Mouse (Mus musculus) heart, embryonic 11.5 days (tissue): Measurements from ENCODE around the gene Abhd6. TPM values are rescaled to one million over a fixed set of nuclear protein-coding genes. Genes with fewer than 3 reads are reported as not detected.

Source experiments
- ATAC-seq: fragments of 200-750 bp; cut with Nextera tagmentation; replicated peaks from 2 replicates; pipeline ENCODE4 v1.8.0; 2017; ENCODE audit warnings: moderate library complexity; ENCODE audit not compliant: insufficient number of reproducible peaks, low FRiP score, low TSS enrichment
- H3K27ac ChIP-seq: fragments of 300-500 bp; sonication (generic); 2 replicates; pipeline ENCODE4 v1.5.1; 2014; ENCODE audit warnings: mild to moderate bottlenecking, low read depth, low read length
- H3K27me3 ChIP-seq: fragments of 300-500 bp; sonication (generic); 2 replicates; pipeline ENCODE4 v1.6.1; 2014; ENCODE audit warnings: mild to moderate bottlenecking, low read length, mixed read lengths; ENCODE audit not compliant: control insufficient read depth, insufficient read depth
- H3K36me3 ChIP-seq: fragments of 300-500 bp; sonication (generic); 2 replicates; pipeline ENCODE4 v1.6.1; 2014; ENCODE audit warnings: mild to moderate bottlenecking, low read length, moderate library complexity, mixed read lengths; ENCODE audit not compliant: control insufficient read depth, insufficient read depth
- H3K4me1 ChIP-seq: fragments of 300-500 bp; sonication (generic); 2 replicates; pipeline ENCODE4 v1.6.1; 2014; ENCODE audit warnings: low read length; ENCODE audit not compliant: control insufficient read depth, insufficient read depth
- H3K4me2 ChIP-seq: fragments of 300-500 bp; sonication (generic); 2 replicates; pipeline ENCODE4 v1.6.1; 2014; ENCODE audit warnings: mild to moderate bottlenecking, moderate library complexity
- H3K4me3 ChIP-seq: fragments of 300-500 bp; sonication (generic); 2 replicates; pipeline ENCODE4 v1.5.1; 2014; ENCODE audit warnings: low read depth, low read length
- H3K9ac ChIP-seq: fragments of 300-500 bp; sonication (generic); 2 replicates; pipeline ENCODE4 v1.6.1; 2014; ENCODE audit warnings: mild to moderate bottlenecking, low read depth, low read length, moderate library complexity
- H3K9me3 ChIP-seq: fragments of 300-500 bp; sonication (generic); replicated peaks from 2 replicates; pipeline ENCODE4 v1.6.1; 2016; ENCODE audit warnings: low read length; ENCODE audit not compliant: control insufficient read depth
- WGBS: fragments of 180-500 bp; shearing (Covaris S2); extraction: QIAGEN DNeasy Blood & Tissue Kit; methylation state at CpG from one replicate; pipeline ENCODE4 v1.1.7; 2014; ENCODE audit not compliant: insufficient replicate concordance; 5-methylcytosine and 5-hydroxymethylcytosine counted together
- polyA plus RNA-seq: library from polyadenylated mRNA; unstranded; fragments of >200 nt; fragmentation: Nextera tagmentation; extraction: Ambion mirVana; gene quantifications from 2 replicates; pipeline ENCODE4 v1.2.1, GENCODE M21; 2014

Gene Abhd6
- polyA plus RNA-seq, 1 experiment from 2014 or later: 10.2 TPM

DNA sequence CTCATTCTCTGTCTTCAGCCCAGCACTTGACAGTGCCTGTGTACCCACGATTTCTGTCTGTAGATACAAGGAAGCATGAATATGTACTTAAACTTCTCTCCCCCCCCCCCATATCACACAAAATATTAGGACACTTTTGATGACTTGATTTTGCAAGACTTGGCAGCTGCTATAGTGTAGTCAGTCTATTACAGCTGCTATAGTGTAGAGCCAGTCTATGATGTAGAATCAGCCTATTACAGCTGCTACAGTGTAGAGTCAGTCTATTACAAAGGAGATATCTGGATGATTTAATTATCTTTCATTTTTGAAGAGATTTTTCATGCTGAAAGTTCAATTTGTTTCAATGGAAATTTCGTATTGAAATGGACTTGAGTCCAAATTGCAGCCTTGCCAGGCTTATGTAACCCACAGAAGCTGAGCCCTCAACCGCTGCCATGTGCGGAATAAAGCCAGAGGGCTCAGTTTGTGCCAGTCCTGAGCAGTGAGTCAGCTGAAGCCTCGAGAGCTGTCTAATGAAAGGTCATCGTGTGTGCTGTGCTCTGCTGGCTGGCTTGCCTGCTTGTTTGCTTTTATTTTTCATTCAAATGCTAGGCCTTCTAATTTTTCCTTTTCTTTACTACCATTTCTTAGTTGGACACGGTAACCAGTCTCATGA is 36.2 kb downstream of the Abhd6 start:
- ATAC-seq: no peak
- Histone ChIP-seq H3K4me1 (no peaks in the 10 kb centered on the region), H3K27ac (no peak overlapping the region), H3K4me3 (no peak overlapping the region), H3K9me3 (no peaks in the 10 kb centered on the region), H3K27me3 (no peaks in the 10 kb centered on the region), H3K4me2 (no peak overlapping the region), H3K36me3 (no peaks in the 10 kb centered on the region), H3K9ac (no peak overlapping the region)
- 77% methylated on average over 7 of the region's 7 CpGs for WGBS

DNA sequence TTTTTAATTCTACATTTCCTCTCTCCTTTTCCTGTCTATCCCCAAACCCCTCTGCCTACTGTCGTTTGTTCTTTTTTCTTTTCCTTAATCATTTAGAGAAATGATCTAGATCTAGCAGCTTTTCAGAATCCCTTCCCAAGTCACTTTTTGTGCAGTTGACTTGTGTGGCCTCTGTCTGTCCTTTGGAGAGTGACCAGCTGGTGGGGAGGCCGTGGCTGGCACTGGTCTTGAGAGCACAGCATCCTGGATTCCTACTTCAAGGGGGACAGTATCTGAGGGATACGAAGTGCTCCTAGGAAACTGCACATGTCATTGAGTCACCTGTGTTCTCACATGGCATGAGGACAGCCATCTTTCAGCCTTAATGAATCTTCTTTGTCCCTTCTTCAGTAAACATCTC is 37.5 kb downstream of the Abhd6 start:
- H3K4me1 ChIP-seq: no peaks in the 10 kb centered on the region
- H3K9ac ChIP-seq: no peak overlapping the region
- H3K9me3 ChIP-seq: no peaks in the 10 kb centered on the region
- H3K27ac ChIP-seq: no peak overlapping the region
- WGBS: 48% methylated on average over 3 of the region's 3 CpGs
- H3K4me3 ChIP-seq: no peak overlapping the region
- no peaks in the 10 kb centered on the region for H3K27me3 ChIP-seq
- no peak for ATAC-seq
- no peak overlapping the region for H3K4me2 ChIP-seq
- H3K36me3 ChIP-seq: no peaks in the 10 kb centered on the region

DNA sequence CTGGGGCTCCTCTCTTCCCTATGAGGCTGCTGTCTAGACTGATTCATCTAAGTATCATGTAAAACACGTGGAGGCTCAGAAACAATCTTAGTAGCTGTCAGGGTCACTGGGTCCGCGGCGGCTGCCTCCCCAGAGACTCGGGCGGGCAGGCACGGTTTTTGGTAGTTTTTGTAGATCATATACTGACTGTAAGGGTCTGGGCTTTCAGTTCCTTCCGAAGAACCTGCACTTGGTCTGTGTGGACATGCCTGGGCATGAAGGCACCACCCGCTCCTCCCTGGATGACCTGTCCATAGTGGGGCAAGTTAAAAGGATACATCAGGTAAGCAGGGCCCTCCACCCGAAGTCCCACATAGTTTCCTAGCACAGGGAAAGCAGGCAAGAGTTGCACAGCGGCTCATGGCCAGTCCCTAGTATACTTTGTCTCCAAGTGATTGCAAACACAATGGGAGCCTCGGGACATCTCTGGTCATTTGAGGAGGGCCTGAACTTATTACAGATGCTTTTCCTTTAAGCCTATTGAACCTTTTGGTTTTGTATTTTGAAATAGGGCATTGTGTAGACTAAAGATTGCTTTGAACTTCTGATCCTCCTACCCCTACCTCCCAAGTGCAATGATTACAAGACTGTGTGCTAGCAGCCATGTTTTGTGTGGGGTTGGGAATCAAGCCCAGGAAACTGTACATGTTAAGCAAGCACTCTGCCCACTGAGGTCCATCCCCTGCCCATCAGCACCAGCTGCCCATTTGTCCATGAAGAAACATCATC is 38.4 kb downstream of the Abhd6 start:
- Histone ChIP-seq H3K4me3 (no peak overlapping the region), H3K9me3 (no peaks in the 10 kb centered on the region), H3K27me3 (no peaks in the 10 kb centered on the region), H3K4me2 (no peak overlapping the region), H3K4me1 (no peaks in the 10 kb centered on the region), H3K9ac (no peak overlapping the region), H3K36me3 (no peaks in the 10 kb centered on the region), H3K27ac (no peak overlapping the region)
- no peak for ATAC-seq
- WGBS: 80% methylated on average over 12 of the region's 12 CpGs

DNA sequence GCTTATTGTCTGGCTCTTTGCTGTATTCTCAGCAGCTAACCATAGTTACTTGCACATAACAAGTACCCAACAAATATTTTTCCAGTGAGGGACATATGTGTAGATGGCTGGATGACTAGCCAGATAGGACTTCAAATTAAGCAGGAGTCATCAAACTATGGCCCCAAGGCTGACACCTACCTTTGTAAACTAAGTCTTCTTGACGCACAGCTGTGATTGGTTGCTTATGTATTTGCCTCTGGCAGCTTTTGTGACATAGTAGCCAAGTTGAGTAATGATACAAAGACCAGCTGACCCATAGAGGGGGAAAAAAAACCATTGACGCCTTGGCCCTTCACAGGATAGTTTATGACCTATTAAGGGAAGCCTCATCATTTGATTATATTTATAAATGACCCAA is 39.4 kb downstream of the Abhd6 start:
- H3K9me3 ChIP-seq: no peaks in the 10 kb centered on the region
- H3K4me2 ChIP-seq: no peak overlapping the region
- no peaks in the 10 kb centered on the region for H3K4me1 ChIP-seq
- 86% methylated on average over 2 of the region's 2 CpGs for WGBS
- no peak for ATAC-seq
- no peak overlapping the region for H3K9ac ChIP-seq
- H3K4me3 ChIP-seq: no peak overlapping the region
- H3K36me3 ChIP-seq: no peaks in the 10 kb centered on the region
- no peak overlapping the region for H3K27ac ChIP-seq
- no peaks in the 10 kb centered on the region for H3K27me3 ChIP-seq

DNA sequence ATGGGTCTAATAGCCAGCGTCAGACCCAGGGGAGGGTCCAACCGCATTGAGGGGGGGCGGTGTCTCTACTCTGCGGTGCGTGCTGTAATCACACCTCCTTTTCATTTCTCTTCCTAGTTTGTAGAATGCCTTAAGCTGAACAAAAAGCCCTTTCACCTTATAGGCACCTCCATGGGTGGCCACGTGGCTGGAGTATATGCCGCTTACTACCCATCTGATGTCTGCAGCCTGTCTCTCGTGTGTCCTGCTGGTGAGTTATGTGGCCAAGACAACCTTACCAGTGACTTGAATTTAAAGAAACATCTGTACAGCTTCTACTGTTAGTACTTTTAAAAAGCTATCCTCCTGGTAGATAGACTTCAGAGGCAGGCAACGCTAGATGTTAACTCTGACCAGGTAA is 39.9 kb downstream of the Abhd6 start:
- ATAC-seq: no peak
- no peak overlapping the region for H3K4me3 ChIP-seq
- H3K4me1 ChIP-seq: no peaks in the 10 kb centered on the region
- no peaks in the 10 kb centered on the region for H3K9me3 ChIP-seq
- no peak overlapping the region for H3K4me2 ChIP-seq
- WGBS: 87% methylated on average over 9 of the region's 9 CpGs
- H3K9ac ChIP-seq: no peak overlapping the region
- H3K27me3 ChIP-seq: no peaks in the 10 kb centered on the region
- no peaks in the 10 kb centered on the region for H3K36me3 ChIP-seq
- H3K27ac ChIP-seq: no peak overlapping the region

DNA sequence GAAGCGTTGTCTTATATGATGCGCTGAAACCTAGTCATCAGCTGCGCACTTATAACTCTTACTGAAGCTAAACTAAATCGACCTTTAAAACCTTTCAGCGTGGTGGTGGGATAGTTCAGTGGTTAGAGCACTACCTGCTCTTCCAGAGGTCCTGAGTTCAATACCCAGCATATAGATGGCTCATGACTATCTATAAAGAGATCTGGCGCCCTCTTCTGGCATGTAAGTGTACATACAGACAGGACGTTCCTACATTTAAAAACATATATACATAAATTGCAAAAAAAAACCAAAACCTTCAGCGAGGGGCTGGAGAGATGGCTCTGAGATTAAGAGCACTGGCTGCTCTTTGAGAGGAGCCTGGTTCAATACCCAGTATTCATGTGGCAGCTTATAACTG is 41.6 kb downstream of the Abhd6 start:
- H3K36me3 ChIP-seq: no peaks in the 10 kb centered on the region
- no peak overlapping the region for H3K27ac ChIP-seq
- no peak for ATAC-seq
- no peak overlapping the region for H3K9ac ChIP-seq
- no peak overlapping the region for H3K4me2 ChIP-seq
- WGBS: 61% methylated on average over 8 of the region's 8 CpGs
- no peaks in the 10 kb centered on the region for H3K4me1 ChIP-seq
- no peak overlapping the region for H3K4me3 ChIP-seq
- no peaks in the 10 kb centered on the region for H3K9me3 ChIP-seq
- H3K27me3 ChIP-seq: no peaks in the 10 kb centered on the region

DNA sequence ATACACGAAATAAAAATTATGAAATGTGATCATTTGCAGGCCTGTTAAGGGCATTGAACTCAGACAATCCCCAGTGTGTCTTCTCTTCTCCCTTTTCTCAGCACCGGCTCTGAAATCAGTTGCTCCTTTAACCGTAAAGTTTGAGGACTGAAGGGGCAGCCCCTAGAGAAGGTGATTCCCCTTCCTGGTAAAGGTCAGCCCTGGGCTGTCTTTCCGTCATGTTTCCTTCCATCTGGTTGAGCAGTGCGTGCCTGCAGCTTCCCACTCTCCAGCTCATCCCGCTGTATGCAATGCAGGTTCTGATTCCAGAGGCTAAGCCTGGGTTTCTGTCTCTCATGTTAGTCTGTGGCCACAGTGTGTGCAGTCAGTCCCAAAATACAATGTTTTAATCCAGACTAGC is 42.1 kb downstream of the Abhd6 start:
- no peaks in the 10 kb centered on the region for H3K36me3 ChIP-seq
- H3K4me3 ChIP-seq: no peak overlapping the region
- 77% methylated on average over 6 of the region's 6 CpGs for WGBS
- H3K27ac ChIP-seq: no peak overlapping the region
- H3K9ac ChIP-seq: no peak overlapping the region
- H3K27me3 ChIP-seq: no peaks in the 10 kb centered on the region
- H3K9me3 ChIP-seq: no peaks in the 10 kb centered on the region
- no peak overlapping the region for H3K4me2 ChIP-seq
- ATAC-seq: no peak
- H3K4me1 ChIP-seq: no peaks in the 10 kb centered on the region

DNA sequence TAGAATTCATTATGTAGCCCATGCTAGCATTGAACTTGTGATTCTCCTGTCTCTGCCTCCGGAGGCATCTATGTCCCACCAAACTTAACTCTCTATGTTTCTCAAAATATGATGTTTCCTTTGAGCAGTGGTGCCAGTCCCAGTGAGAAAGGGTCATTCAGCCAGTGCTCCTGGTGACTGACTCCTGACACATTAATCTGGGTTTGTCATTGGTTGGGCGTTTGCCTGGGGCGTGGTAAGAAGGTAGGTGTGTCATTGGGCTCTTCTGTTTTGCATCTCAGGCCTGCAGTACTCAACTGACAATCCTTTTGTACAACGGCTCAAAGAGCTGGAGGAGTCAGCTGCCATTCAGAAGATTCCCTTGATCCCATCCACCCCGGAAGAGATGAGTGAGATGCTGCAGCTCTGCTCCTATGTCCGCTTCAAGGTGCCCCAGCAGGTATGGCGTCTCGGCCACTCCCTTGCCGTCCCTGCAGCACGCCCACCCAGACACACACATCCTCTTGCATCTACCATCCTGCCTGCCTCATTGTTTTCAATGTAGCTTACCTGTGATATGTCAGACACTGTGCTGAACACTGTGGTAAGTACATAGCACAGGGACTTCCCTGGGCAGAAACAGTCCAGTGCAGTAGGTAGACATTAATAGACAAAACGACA is 42.6 kb downstream of the Abhd6 start:
- H3K36me3 ChIP-seq: no peaks in the 10 kb centered on the region
- H3K4me1 ChIP-seq: no peaks in the 10 kb centered on the region
- 78% methylated on average over 11 of the region's 11 CpGs for WGBS

More for the DNA sequence above, 42.6 kb downstream of the Abhd6 start:
- H3K27me3 ChIP-seq: no peaks in the 10 kb centered on the region
- H3K27ac ChIP-seq: no peak overlapping the region
- no peaks in the 10 kb centered on the region for H3K9me3 ChIP-seq
- H3K9ac ChIP-seq: no peak overlapping the region
- no peak overlapping the region for H3K4me2 ChIP-seq
- no peak for ATAC-seq
- no peak overlapping the region for H3K4me3 ChIP-seq
